Mouse (Mus musculus) right cerebral cortex, postnatal 4 days (tissue): Measurements from ENCODE around the gene Rab38.

ENCODE experiments used
- DNase-seq: peaks from one replicate; pipeline ENCODE4 v3.0.0-alpha.2; 2022

Gene Rab38

DNA sequence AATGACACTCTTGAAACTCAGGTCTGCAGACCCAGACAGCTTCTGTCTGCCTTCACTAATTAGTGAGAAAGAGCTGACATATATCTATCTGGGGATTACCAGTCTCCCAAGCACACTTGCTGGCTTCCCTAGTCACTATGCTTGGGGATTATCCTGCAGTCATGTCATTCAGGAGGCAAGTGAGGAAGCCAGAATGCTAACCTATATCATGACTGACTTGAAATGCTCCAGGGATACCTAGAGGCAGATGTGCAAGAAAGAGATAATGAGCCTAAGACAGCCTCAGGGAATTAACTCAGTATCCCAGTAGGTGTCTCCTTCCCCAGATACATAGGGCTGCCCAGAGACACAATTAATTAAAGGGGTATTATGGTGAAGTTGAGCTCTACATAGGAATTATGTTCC is 106.1 kb downstream of the Rab38 start:
- no peak for DNase-seq

- DNase-seq = no peak
These were observed 106.7 kb downstream of the Rab38 start for GRCm38 (mm10) chr7:88536743-88537142.
